Mouse (Mus musculus): ENCODE data around the gene Peli1. TPM values are rescaled to one million over a fixed set of nuclear protein-coding genes. Genes with fewer than 3 reads are reported as not detected.

Peli1 gene
- polyA plus RNA-seq, 1 experiment from 2014 or later, result 106 TPM

DNA sequence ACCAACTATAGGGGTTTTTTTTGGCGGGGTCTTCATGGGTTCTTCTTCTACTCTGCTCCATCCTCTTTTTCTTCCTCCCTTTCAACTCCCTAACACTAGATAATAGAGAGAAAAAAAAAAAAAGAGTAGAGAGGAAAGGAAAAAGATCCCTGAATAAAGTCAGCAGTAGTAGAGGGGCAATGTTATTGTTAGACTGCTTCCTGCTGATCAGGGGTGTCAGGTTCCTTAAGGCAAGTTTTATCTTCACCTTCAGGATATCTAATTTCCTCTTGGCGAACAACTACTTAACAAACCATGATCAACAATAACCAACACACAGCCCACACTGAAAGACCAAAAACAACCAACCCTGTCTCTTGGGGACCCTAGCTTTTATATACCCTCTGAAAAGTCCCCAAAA, 31.3 kb downstream of the Peli1 start:
- ATAC-seq (ENCODE audit: low FRiP score, low read depth), result no peak
- Histone ChIP-seq H3K4me1 (no peaks in the 10 kb centered on the region), H3K36me3 (no peaks in the 10 kb centered on the region), H3K27ac (replicated peaks) (no peak overlapping the region), H3K9ac (replicated peaks) (no peak overlapping the region), H3K27me3 (no peaks in the 10 kb centered on the region), H3K9me3 (0 out of 2 replicates have a peak, but pooled peaks cover 3% of the 10 kb centered on the region), H3K4me3 (no peak overlapping the region), H3K4me2 (replicated peaks) (no peak overlapping the region)
- WGBS, result 79% methylated on average over 2 of the region's 2 CpGs

GRCm38 (mm10) chr11:21131692-21132091, 40.6 kb downstream of the Peli1 start:
- H3K9ac ChIP-seq (replicated peaks), result no peak overlapping the region
- 93% methylated on average over 2 of the region's 2 CpGs for WGBS

GRCm38 (mm10) chr11:21134875-21135451, 43.9 kb downstream of the Peli1 start:
- peaks cover 28% of the 10 kb centered on the region for H3K36me3 ChIP-seq
- no peaks in the 10 kb centered on the region for H3K4me1 ChIP-seq
- 79% methylated on average over 2 of the region's 2 CpGs for WGBS
- no peak overlapping the region for H3K9ac ChIP-seq (replicated peaks)
- ATAC-seq (ENCODE audit: low FRiP score, low read depth), result no peak
- no peak overlapping the region for H3K27ac ChIP-seq (replicated peaks)
- no peak overlapping the region for H3K4me2 ChIP-seq (replicated peaks)
- no peaks in the 10 kb centered on the region for H3K27me3 ChIP-seq
- H3K9me3 ChIP-seq, result no peaks in the 10 kb centered on the region
- no peak overlapping the region for H3K4me3 ChIP-seq

More at GRCm38 (mm10) chr11:21131692-21132091, 40.6 kb downstream of the Peli1 start:
- ATAC-seq (ENCODE audit: low FRiP score, low read depth), result no peak
- Histone ChIP-seq H3K9me3 (no peaks in the 10 kb centered on the region), H3K4me3 (no peak overlapping the region), H3K36me3 (peaks cover 9% of the 10 kb centered on the region), H3K27me3 (no peaks in the 10 kb centered on the region), H3K4me2 (replicated peaks) (no peak overlapping the region), H3K27ac (replicated peaks) (no peak overlapping the region), H3K4me1 (no peaks in the 10 kb centered on the region)

- Histone ChIP-seq H3K36me3 (peaks cover 52% of the 10 kb centered on the region), H3K4me1 (no peaks in the 10 kb centered on the region), H3K27me3 (no peaks in the 10 kb centered on the region), H3K4me3 (no peak overlapping the region), H3K9me3 (no peaks in the 10 kb centered on the region), H3K27ac (replicated peaks) (no peak overlapping the region), H3K9ac (replicated peaks) (no peak overlapping the region), H3K4me2 (replicated peaks) (no peak overlapping the region)
- ATAC-seq (ENCODE audit: low FRiP score, low read depth), result no peak
- 96% methylated on average over 1 of the region's 1 CpGs for WGBS
Observed at GRCm38 (mm10) chr11:21139453-21139852, 48.4 kb downstream of the Peli1 start.

DNA sequence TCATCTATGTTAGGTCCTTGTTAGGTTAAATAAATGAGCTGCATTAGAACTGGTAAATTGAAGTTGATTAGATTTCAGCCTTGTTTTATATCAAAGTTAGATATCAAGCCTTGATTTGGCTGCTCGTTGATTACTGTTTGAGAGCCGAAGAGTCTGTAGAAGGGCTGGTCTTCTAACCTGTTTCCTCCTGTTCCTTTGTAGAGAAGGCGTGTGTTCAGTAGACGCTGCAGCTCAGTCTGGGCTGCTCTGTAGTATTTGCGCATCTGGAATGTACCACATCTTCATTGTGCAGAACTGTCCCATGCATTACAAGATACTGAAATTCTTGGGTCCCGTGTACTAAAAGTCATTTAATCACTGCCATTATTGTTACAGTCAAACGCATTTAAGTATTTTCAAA, 50.2 kb downstream of the Peli1 start:
- WGBS, result 93% methylated on average over 7 of the region's 7 CpGs
- H3K27ac ChIP-seq (replicated peaks), result no peak overlapping the region
- no peaks in the 10 kb centered on the region for H3K9me3 ChIP-seq
- H3K4me3 ChIP-seq, result no peak overlapping the region
- H3K9ac ChIP-seq (replicated peaks), result no peak overlapping the region
- no peaks in the 10 kb centered on the region for H3K27me3 ChIP-seq
- peaks cover 55% of the 10 kb centered on the region for H3K36me3 ChIP-seq
- ATAC-seq (ENCODE audit: low FRiP score, low read depth), result no peak
- H3K4me2 ChIP-seq (replicated peaks), result no peak overlapping the region
- no peaks in the 10 kb centered on the region for H3K4me1 ChIP-seq

DNA sequence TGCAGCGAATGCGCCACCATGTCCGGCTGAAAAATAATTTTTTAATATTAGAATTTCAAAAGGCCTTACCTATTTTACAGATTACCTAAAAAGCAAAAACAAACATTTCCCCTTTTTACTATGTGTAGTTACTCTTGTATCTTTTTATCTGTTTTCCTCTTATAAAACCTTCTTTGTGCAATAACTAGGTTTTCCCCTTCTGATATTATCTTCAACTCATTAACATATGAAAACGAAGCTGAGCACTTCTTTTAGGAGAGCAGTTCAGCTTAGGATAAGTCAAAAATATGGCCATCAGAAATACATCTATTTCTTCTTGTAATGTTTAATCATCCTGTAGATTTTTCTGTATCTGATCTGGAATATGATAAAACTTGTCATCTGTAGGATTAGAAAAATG, 50.7 kb downstream of the Peli1 start:
- 96% methylated on average over 4 of the region's 4 CpGs for WGBS
- H3K36me3 ChIP-seq, result peaks cover 58% of the 10 kb centered on the region

DNA sequence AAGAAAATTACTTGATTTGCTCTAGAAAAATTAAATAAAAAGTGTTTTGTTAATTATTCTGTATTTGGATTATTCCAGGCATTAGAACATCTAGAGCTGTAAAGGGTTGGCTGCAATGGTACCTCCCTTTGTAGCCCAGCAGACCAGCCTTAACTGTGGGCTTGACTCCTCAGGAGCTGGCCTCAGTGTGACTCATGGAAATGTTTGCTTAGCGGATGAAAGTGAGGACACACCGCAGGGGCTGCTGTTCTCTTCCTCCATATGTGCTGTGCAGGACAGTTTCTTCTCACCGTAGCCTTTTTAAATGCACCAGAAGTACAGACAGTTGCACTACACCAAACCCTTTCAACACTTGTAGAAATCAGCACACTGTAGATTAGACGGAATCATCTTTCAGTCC, 58.4 kb downstream of the Peli1 start:
- no peak overlapping the region for H3K9ac ChIP-seq (replicated peaks)
- H3K4me2 ChIP-seq (replicated peaks), result no peak overlapping the region
- peaks cover 69% of the 10 kb centered on the region for H3K36me3 ChIP-seq
- H3K4me3 ChIP-seq, result no peak overlapping the region
- WGBS, result 81% methylated on average over 4 of the region's 4 CpGs
- no peaks in the 10 kb centered on the region for H3K4me1 ChIP-seq
- H3K27me3 ChIP-seq, result no peaks in the 10 kb centered on the region
- no peak overlapping the region for H3K27ac ChIP-seq (replicated peaks)
- ATAC-seq (ENCODE audit: low FRiP score, low read depth), result no peak
- no peaks in the 10 kb centered on the region for H3K9me3 ChIP-seq

More for the DNA sequence above, 50.7 kb downstream of the Peli1 start:
- no peak for ATAC-seq (ENCODE audit: low FRiP score, low read depth)
- Histone ChIP-seq H3K27me3 (no peaks in the 10 kb centered on the region), H3K4me2 (replicated peaks) (no peak overlapping the region), H3K27ac (replicated peaks) (no peak overlapping the region), H3K9ac (replicated peaks) (no peak overlapping the region), H3K4me1 (no peaks in the 10 kb centered on the region), H3K4me3 (no peak overlapping the region), H3K9me3 (no peaks in the 10 kb centered on the region)

- Histone ChIP-seq H3K36me3 (peaks cover 71% of the 10 kb centered on the region), H3K4me2 (replicated peaks) (no peak overlapping the region)
Observed at GRCm38 (mm10) chr11:21150316-21150715, 59.2 kb downstream of the Peli1 start.

GRCm38 (mm10) chr11:21151672-21152071, 60.6 kb downstream of the Peli1 start:
- no peak overlapping the region for H3K27ac ChIP-seq (replicated peaks)
- H3K4me1 ChIP-seq, result no peaks in the 10 kb centered on the region
- no peaks in the 10 kb centered on the region for H3K9me3 ChIP-seq
- no peak overlapping the region for H3K4me2 ChIP-seq (replicated peaks)
- H3K36me3 ChIP-seq, result peaks cover 59% of the 10 kb centered on the region
- 97% methylated on average over 1 of the region's 1 CpGs for WGBS
- no peak overlapping the region for H3K4me3 ChIP-seq
- H3K27me3 ChIP-seq, result no peaks in the 10 kb centered on the region
- no peak overlapping the region for H3K9ac ChIP-seq (replicated peaks)
- no peak for ATAC-seq (ENCODE audit: low FRiP score, low read depth)

More at GRCm38 (mm10) chr11:21150316-21150715, 59.2 kb downstream of the Peli1 start:
- Histone ChIP-seq H3K9me3 (no peaks in the 10 kb centered on the region), H3K27me3 (no peaks in the 10 kb centered on the region), H3K4me3 (no peak overlapping the region), H3K9ac (replicated peaks) (no peak overlapping the region), H3K4me1 (no peaks in the 10 kb centered on the region), H3K27ac (replicated peaks) (no peak overlapping the region)
- 91% methylated on average over 5 of the region's 5 CpGs for WGBS
- ATAC-seq (ENCODE audit: low FRiP score, low read depth), result no peak

DNA sequence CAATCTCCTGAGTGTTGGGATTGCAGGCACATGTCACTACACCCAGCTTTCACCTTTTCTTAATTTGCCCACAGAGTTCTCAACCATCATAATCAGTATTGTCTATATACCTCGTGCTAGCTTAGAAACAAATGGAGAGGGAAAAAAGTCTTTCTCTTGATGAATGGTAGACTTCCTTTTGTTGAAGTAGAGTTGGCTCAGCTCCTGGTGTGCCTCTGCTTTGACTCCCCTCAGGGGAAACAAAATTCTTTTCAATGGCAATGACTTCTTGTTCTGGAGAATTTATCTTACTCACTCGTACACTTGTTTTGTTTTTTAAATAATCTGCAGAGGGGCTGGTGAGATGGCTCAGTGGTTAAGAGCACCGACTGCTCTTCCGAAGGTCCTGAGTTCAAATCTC, 62.0 kb downstream of the Peli1 start:
- no peak overlapping the region for H3K27ac ChIP-seq (replicated peaks)
- peaks cover 46% of the 10 kb centered on the region for H3K36me3 ChIP-seq
- H3K9ac ChIP-seq (replicated peaks), result no peak overlapping the region
- H3K27me3 ChIP-seq, result no peaks in the 10 kb centered on the region
- no peak overlapping the region for H3K4me3 ChIP-seq
- H3K4me2 ChIP-seq (replicated peaks), result no peak overlapping the region
- no peak for ATAC-seq (ENCODE audit: low FRiP score, low read depth)
- H3K4me1 ChIP-seq, result no peaks in the 10 kb centered on the region
- no peaks in the 10 kb centered on the region for H3K9me3 ChIP-seq
- WGBS, result 96% methylated on average over 4 of the region's 4 CpGs

DNA sequence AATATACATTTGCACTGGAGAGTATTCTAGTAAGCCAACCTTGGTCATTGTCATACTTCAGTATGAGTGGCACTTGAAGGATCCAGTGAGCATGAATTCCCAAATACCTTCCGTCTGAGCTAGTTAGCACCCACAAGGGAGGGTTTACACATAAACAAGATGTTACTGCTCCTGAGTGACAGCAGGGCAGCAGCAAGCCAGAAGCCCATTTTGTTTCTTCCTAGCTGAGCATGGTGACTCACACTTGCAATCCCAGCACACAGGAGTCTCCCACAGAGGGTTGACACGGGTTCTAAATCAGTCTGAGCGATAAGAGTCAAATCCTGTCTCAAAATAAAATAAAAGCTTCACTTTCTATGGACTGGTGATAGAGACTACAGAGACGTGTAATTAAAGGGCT, 66.5 kb downstream of the Peli1 start:
- Histone ChIP-seq H3K27ac (replicated peaks) (no peak overlapping the region), H3K9me3 (no peaks in the 10 kb centered on the region), H3K4me3 (no peak overlapping the region), H3K4me1 (no peaks in the 10 kb centered on the region), H3K36me3 (peaks cover 15% of the 10 kb centered on the region), H3K4me2 (replicated peaks) (no peak overlapping the region), H3K27me3 (no peaks in the 10 kb centered on the region), H3K9ac (replicated peaks) (no peak overlapping the region)
- ATAC-seq (ENCODE audit: low FRiP score, low read depth), result no peak
- WGBS, result 86% methylated on average over 4 of the region's 4 CpGs

- H3K4me1 ChIP-seq, result peaks cover 8% of the 10 kb centered on the region
- H3K27ac ChIP-seq (replicated peaks), result no peak overlapping the region
- no peak overlapping the region for H3K4me2 ChIP-seq (replicated peaks)
- ATAC-seq (ENCODE audit: low FRiP score, low read depth), result no peak
- no peaks in the 10 kb centered on the region for H3K9me3 ChIP-seq
- H3K9ac ChIP-seq (replicated peaks), result no peak overlapping the region
- WGBS, result 88% methylated on average over 5 of the region's 5 CpGs
- H3K36me3 ChIP-seq, result no peaks in the 10 kb centered on the region
- no peak overlapping the region for H3K4me3 ChIP-seq
- H3K27me3 ChIP-seq, result no peaks in the 10 kb centered on the region
Observed at GRCm38 (mm10) chr11:21162093-21162492, 71.0 kb downstream of the Peli1 start.

GRCm38 (mm10) chr11:21163143-21163542, 72.1 kb downstream of the Peli1 start:
- Histone ChIP-seq H3K27ac (replicated peaks) (no peak overlapping the region), H3K27me3 (no peaks in the 10 kb centered on the region), H3K4me3 (no peak overlapping the region), H3K9ac (replicated peaks) (no peak overlapping the region), H3K4me2 (replicated peaks) (no peak overlapping the region), H3K4me1 (peaks cover 8% of the 10 kb centered on the region), H3K9me3 (no peaks in the 10 kb centered on the region), H3K36me3 (no peaks in the 10 kb centered on the region)
- 72% methylated on average over 7 of the region's 7 CpGs for WGBS
- no peak for ATAC-seq (ENCODE audit: low FRiP score, low read depth)
